Mouse (Mus musculus): ENCODE data around the gene Ilk. TPM values are rescaled to one million over a fixed set of nuclear protein-coding genes. Genes with fewer than 3 reads are reported as not detected.

The Ilk gene
- polyA plus RNA-seq, 1 experiment from 2014 or later = 191 TPM

Other genes with a start within 250 kb of the Ilk start
- gene Smpd1, start 182.2 kb upstream of the Ilk start, polyA plus RNA-seq (2015; fragmentation: Nextera tagmentation; extraction: Ambion mirVana) = 72.7 and 73.5 TPM in 2 replicates
- gene Apbb1, start 154.9 kb upstream of the Ilk start, polyA plus RNA-seq (2015; fragmentation: Nextera tagmentation; extraction: Ambion mirVana) = 242 and 246 TPM in 2 replicates
- 0.23 and 0.32 TPM in 2 replicates for gene Hpx, start 136.5 kb upstream of the Ilk start, polyA plus RNA-seq (2015; fragmentation: Nextera tagmentation; extraction: Ambion mirVana)
- 82.1 and 83.2 TPM in 2 replicates for gene Trim3, start 103.0 kb upstream of the Ilk start, polyA plus RNA-seq (2015; fragmentation: Nextera tagmentation; extraction: Ambion mirVana)
- gene Timm10b, start 96.5 kb upstream of the Ilk start, polyA plus RNA-seq (2015; fragmentation: Nextera tagmentation; extraction: Ambion mirVana) = 157 and 170 TPM in 2 replicates
- gene Arfip2, start 96.2 kb upstream of the Ilk start, polyA plus RNA-seq (2015; fragmentation: Nextera tagmentation; extraction: Ambion mirVana) = 74.3 and 77.7 TPM in 2 replicates
- 16.1 and 19.3 TPM in 2 replicates for gene Gm45799, start 96.0 kb upstream of the Ilk start, polyA plus RNA-seq (2015; fragmentation: Nextera tagmentation; extraction: Ambion mirVana)
- 1.1 and 1.4 TPM in 2 replicates for gene Dnhd1, start 85.8 kb upstream of the Ilk start, polyA plus RNA-seq (2015; fragmentation: Nextera tagmentation; extraction: Ambion mirVana)
- 25.8 and 28.0 TPM in 2 replicates for gene Rrp8, start 793 bp downstream of the Ilk start, polyA plus RNA-seq (2015; fragmentation: Nextera tagmentation; extraction: Ambion mirVana)
- gene Taf10, start 7.8 kb downstream of the Ilk start, polyA plus RNA-seq (2015; fragmentation: Nextera tagmentation; extraction: Ambion mirVana) = 111 and 122 TPM in 2 replicates
- 39.9 and 46.8 TPM in 2 replicates for gene Tpp1, start 15.6 kb downstream of the Ilk start, polyA plus RNA-seq (2015; fragmentation: Nextera tagmentation; extraction: Ambion mirVana)
- 15.8 and 16.1 TPM in 2 replicates for gene Dchs1, start 51.1 kb downstream of the Ilk start, polyA plus RNA-seq (2015; fragmentation: Nextera tagmentation; extraction: Ambion mirVana)
- 210 and 219 TPM in 2 replicates for gene Mrpl17, start 74.5 kb downstream of the Ilk start, polyA plus RNA-seq (2015; fragmentation: Nextera tagmentation; extraction: Ambion mirVana)
- 0.06 and 0.21 TPM in 2 replicates for gene Gm4070, start 217.4 kb downstream of the Ilk start, polyA plus RNA-seq (2015; fragmentation: Nextera tagmentation; extraction: Ambion mirVana)

Measured in hindbrain, embryonic 13.5 days (tissue).